Mouse (Mus musculus) ES-Bruce4 (cell line): ENCODE data around the gene Gm15217.

Experiments
- CTCF ChIP-seq: IDR thresholded peaks from one replicate; pipeline ENCODE4 v1.8.1; 2011; ENCODE audit warnings: low read depth, low read length
- POLR2A ChIP-seq: IDR thresholded peaks from one replicate; pipeline ENCODE4 v1.8.1; 2011; ENCODE audit warnings: low read length; ENCODE audit not compliant: insufficient read depth

- TF ChIP-seq CTCF (no peak), POLR2A (no peak)
These were observed 51.0 kb downstream of the Gm15217 start for GRCm38 (mm10) chr14:46430231-46430630.
